Mouse (Mus musculus) embryo, embryonic 9.5 days (tissue): ENCODE results near the gene E430018J23Rik.
A peak's percentile ranks its signal among the peaks of the same experiment; 100 is the strongest.
"Not testable (repeated sequence)": the region's sequence is repeated elsewhere in the genome, so short reads cannot be mapped to it uniquely, and the experiment has no call there.

Experiments used
- DNase-seq: peaks from one replicate; pipeline ENCODE4 v3.0.0-alpha.2; 2017; ENCODE audit errors: extremely low spot score

The E430018J23Rik gene

DNA sequence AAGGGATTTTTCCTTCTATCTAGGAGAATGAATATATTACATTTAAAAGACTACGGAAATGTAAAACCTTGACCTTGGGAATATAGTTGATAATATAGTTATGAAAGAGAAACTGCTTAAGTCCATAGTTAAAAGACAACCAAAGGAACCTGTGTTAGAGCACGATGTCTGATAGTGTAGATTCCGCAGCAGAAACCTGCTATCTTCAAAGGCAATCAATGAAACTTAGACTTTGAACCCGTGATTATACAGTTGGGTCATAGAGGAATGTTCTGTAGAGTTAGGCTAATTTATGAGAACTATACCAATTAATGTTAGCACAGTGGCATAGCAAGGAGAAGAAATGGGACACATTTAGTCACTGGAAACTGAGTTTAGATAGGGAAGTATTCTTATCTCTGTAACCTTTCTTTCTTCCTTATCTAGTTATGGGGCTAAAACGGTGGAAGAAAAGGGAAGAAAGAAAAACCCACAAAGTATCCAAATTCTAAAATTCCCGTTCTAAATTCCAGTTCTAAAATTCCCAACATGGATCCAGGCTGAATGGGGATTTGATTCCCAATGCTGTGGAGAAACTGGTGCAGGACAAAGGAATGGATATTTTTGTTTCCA lies 15.0 kb downstream of the E430018J23Rik start:
- no peak for DNase-seq

- DNase-seq = peak; percentile 88
Measured at GRCm38 (mm10) chr7:127375271-127376245, 17.9 kb downstream of the E430018J23Rik start, which contains the start of gene Zfp747. Gene Zfp747, minus strand, starts transcription at chr7:127376050.

DNA sequence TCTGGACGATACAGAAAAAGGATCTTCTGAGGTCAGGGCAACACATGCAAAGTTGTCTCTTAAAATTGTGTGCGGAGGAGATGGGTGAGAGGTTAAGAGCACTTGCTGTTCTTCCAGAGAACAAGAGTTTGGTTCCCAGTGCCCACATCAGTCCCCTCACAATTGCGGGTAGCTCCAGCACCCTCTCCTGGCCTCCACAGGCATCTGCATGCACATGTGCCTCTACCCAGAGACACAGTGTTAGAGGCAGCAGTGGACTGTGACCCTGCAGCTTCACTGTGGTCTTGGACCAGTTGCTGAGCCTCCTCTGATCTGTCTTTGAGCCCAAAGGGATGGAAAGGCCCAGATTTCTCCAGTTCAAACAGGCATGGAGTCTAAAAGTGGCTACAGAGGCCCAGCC lies 21.6 kb downstream of the E430018J23Rik start:
- not testable (repeated sequence) for DNase-seq

DNA sequence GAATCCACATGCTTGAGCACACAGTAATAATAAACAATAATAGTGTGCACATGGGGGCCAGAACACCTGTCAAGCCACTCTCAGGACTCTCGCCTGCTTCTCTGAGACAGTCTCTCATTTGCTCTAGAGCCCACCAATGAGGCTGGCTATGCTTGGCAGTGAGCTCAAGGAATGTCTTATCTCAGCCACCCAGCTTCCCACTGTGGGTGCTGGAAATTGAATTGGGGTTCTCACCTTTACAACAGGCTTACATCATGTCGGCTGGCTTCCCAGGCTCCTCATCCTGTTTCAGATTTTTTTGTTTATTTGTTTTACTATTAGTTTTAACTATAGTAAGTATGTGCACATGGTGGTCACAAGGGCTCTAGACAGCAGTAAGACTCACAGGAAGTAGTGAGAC lies 22.2 kb downstream of the E430018J23Rik start:
- no peak for DNase-seq

DNA sequence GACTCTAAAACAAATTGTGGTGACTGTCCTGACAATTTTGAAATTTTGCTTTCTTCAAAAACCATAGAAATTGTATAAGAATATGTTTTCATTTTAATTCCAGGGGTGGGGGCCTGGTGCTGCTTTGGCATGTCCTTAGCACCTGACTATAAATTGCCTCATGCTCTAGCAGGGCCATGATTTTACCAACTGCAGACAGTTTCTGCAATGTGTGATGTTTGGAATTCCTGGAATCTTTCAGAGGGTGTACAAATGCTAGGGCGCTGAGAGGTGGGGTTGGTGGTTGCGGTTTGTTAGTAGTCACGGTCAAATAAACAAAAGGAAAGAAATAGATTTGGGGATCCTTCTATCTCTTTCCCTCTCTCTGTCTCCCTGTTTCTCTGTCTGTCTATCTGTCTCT lies 27.2 kb downstream of the E430018J23Rik start:
- no peak for DNase-seq

- DNase-seq = no peak
Measured at GRCm38 (mm10) chr7:127364166-127364565, 29.3 kb downstream of the E430018J23Rik start.

- peak; percentile 54 for DNase-seq
Measured at GRCm38 (mm10) chr7:127363475-127363921, 29.9 kb downstream of the E430018J23Rik start.

- DNase-seq = peak; percentile 45
Measured at GRCm38 (mm10) chr7:127362418-127362817, 31.0 kb downstream of the E430018J23Rik start.

DNA sequence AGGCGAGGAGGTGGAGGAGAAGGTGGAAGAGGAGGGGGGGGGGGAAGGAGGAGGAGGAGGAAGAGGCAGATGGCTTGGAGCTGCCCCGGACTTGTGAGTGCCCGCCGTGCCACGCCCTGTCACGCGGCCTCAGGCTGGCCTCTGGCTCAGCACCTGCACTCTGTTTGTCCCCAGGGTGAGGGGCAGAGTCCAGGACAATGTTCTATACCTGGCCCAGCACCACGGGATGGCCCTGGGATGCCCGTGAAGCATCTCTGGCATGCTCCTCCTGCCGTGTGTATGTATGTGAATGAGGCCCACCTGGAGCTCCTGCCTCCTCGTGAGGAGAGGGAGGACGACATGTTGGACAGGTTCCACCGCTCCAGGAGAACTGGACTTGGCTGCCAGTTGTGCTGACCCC lies 32.0 kb downstream of the E430018J23Rik start:
- no peak for DNase-seq

DNA sequence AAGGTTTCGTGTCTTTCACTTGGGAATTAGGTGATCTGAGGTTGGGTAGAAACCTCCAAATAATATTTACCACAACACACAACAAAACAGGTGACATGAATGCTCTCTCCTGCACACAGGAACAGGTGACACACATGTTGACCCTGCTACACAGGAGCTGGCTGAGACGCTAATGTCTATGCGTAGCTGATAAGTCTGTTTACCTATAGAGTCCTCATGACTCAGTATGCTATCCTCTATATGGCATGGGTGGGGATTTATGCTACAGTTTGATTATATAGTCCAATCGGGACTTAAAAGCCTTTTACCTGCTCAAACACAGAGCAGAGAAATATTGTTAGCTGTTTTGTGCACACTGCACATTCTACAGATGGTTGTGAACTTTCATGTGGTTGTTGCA lies 33.2 kb downstream of the E430018J23Rik start:
- DNase-seq = no peak

- DNase-seq = no peak
Measured at GRCm38 (mm10) chr7:127358472-127358871, 35.0 kb downstream of the E430018J23Rik start.

DNA sequence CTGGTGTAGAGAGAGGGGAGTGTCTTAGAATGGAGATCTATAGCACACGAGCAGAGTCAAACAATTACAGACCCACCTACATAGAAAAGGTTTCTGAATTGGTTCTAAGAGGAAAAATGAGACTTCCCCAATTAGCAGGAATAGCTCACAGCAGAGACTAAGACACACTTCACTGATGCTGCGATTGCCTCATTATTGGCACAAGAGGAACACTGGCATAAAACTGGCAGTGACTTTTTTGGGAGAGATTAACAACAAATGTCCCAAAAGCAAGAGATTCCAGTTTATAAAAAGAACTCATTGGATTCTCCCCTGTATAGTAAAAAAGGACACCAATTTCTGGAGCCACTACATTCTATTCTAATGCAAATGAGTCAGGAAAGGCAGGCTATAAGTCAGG lies 35.6 kb downstream of the E430018J23Rik start:
- no peak for DNase-seq

DNA sequence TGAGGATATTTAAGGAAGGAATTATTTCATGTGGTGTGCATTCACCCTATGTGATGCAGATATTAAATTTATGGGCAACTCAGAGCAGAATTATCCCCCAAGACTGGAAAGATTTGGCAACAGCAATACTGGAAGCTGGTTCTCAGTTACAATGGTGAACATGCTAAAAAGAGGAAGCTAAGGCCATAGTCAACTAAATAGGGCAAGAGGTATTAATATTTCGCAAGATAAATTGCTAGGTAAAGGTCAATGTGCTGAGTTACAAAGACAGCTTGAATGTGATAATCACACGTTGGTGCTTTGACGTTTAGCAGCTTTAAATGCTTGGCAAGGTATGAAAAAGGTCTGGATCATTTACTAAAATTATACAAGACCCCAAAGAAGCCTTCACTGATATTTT lies 37.6 kb downstream of the E430018J23Rik start:
- no peak for DNase-seq

DNA sequence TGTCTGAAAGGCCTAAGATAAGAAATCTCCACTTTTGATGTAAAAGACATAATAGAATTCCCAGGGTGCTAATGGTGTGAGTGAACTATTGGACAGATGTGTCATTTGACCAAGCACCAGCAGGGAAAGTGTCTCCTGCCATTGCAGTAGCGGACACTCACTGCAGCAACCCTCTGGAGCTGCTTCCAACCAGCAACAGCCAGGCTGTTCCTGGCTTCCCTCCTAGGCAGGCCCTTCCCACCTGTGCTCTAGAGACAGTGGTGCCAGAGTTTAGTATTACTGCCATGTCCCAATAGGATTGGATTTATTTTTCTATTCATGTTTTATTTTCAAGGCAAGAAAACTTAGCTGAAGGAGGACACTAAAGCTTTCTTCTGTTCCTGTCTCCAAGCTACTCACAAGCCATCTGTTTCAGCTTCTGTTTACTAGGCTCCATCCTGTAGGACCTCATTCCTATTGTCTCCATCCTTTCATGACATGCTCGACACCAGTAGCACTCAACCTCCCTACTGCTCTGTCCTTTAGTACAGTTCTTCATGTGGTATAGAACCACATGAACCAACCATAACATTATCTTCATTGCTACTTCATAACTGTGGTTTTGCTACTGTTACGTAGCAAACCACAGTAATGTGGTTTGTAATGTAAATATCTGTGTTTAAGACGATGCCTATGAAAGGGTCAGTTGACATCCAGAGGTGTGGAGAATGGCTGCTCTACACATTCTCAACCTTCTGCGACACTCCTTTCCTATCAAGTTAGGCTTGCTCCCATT lies 42.0 kb downstream of the E430018J23Rik start:
- no peak for DNase-seq

GRCm38 (mm10) chr7:127346676-127347075 lies 46.8 kb downstream of the E430018J23Rik start:
- no peak for DNase-seq

GRCm38 (mm10) chr7:127345512-127346325 lies 47.7 kb downstream of the E430018J23Rik start, which contains the start of gene Zfp768:
Gene Zfp768, minus strand, starts transcription at chr7:127345589.
- peak; percentile 98 for DNase-seq

DNA sequence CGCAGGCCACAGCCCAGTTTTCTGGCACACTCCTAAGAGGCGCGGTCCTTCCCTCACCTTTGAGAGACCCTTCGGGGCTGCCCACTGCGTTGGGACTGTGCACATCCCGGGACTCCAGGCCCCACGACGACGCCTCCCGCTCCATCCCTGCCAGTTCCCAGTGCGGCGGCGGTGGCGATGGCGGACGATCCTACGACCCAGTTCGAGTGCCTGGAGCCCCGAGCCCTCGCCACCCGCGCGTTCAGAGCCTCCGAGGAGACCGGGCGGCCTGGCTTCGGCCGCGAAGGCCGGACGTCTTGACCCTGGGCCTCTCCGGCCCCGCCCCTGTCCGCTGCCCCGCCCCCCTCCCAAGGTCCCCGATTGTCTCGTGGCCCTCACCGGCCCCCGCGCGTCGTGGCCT lies 48.3 kb downstream of the E430018J23Rik start:
- no peak for DNase-seq

GRCm38 (mm10) chr7:127344371-127344770 lies 49.1 kb downstream of the E430018J23Rik start:
- no peak for DNase-seq

GRCm38 (mm10) chr7:127343351-127344019 lies 49.9 kb downstream of the E430018J23Rik start:
- DNase-seq = no peak

DNA sequence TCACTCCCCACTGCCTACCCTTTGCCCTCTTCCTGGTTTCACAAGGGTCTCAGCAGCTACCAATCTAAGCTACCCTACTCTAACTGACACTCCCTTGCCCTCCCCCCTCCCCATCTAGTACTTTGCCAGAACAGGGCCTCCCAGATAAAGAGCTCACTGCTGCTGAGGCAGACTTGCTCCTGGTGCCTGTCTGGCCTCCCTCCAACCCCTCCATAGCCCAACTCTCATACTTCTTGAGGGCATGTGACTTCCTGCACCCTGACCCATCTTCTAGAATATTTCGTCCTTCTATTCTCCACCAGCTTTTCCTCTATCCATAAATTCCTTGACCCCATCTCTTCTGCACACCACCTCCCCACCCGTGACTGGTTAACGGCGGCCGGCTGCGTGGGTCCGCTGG lies 50.5 kb downstream of the E430018J23Rik start:
- no peak for DNase-seq
